8 mouse cellular contexts compared by ENCODE assay signal in the genomic region with DNA sequence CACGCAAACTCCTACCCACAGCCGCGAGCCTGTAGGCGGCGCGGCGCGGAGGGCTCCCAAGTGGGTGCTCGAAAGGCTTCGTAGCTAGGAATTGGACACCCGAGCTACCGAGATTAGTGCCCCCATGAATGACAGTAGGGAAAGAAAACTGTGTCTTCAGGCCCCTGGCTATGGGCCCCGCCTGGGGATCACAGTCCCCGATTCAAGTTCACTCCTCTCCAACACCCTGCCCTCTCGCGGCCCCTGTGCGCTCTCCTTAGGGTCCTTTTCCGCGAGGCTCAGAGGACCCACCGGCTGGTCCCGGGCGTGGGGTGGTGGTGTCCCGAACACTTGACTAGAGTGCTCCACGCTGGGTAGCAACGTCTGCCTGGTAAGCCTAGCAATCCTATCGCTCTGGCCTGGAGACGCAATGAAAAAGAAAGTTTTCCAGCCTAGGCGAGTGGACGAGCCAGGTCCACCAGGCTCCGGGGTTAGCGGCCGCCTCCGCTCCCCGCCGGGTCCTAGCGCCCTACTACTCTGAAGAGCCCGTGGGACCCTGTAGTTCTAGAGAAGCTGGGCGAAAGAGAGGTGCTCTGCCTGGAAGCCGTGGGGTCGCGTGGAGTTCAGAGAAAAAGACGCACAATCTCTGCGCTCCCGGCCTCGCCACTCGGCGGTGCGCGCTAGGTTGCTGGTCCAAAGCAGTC. TPM values are rescaled to one million over a fixed set of nuclear protein-coding genes. Genes with fewer than 3 reads are reported as not detected.
DNase-seq lines count a peak whose midpoint lies in the region; ATAC-seq and TF ChIP-seq lines count a peak whose summit lies in the region.

No protein-coding gene starts in this region.

- peak; percentile 73 to 74 for DNase-seq in cerebellum, adult 18-20 months
- DNase-seq in forelimb bud, embryonic 11.5 days (ENCODE audit: low read depth, low spot score) = peak; percentile 68
- DNase-seq in heart, postnatal 4 days = peak; percentile 75
- peak; percentile 50 to 59 for DNase-seq in layer of hippocampus, adult 2 months (ENCODE audit: low spot score in 2 of 2)
- DNase-seq in thymus, postnatal 0 days (ENCODE audit: low spot score) = peak; percentile 18

- TF ChIP-seq EP300 in ES-Bruce4 (IDR thresholded peaks at IDR 0.05; ENCODE audit: insufficient read depth, low read depth, low read length) = no peak

- H3K9me3 ChIP-seq in ES-Bruce4 (replicated peaks; ENCODE audit: control insufficient read depth, insufficient read depth, low read length, poor library complexity, severe bottlenecking) = no peaks in the 10 kb centered on the region
- H3K9me3 ChIP-seq in lung, embryonic 15.5 days = no peaks in the 10 kb centered on the region

- no peak for TF ChIP-seq CTCF in ES-Bruce4 (IDR thresholded peaks at IDR 0.05; ENCODE audit: low read depth, low read length)
- peak; percentile 69 for TF ChIP-seq CTCF in layer of hippocampus, adult 2 months (conservative IDR thresholded peaks at IDR 0.05)
- no peak for TF ChIP-seq CTCF in olfactory bulb, adult 2 months (IDR thresholded peaks at IDR 0.05; ENCODE audit: insufficient read depth, low read depth, low read length)

- H3K4me2 ChIP-seq in lung, embryonic 15.5 days = peak overlapping the region; percentile 98

- TF ChIP-seq POLR2A in ES-Bruce4 (IDR thresholded peaks at IDR 0.05; ENCODE audit: insufficient read depth, low read length) = no peak
- no peak for TF ChIP-seq POLR2A in olfactory bulb, adult 2 months (IDR thresholded peaks at IDR 0.05; ENCODE audit: insufficient read depth, low read depth, low read length)

- H3K9ac ChIP-seq in ES-Bruce4 (ENCODE audit: low read depth, poor library complexity, severe bottlenecking) = peak overlapping the region; percentile 33
- H3K9ac ChIP-seq in lung, embryonic 15.5 days = peak overlapping the region; percentile 59

- H3K4me1 ChIP-seq in ES-Bruce4 (ENCODE audit: control insufficient read depth, insufficient read depth, low read length) = no peaks in the 10 kb centered on the region
- peaks cover 54% of the 10 kb centered on the region for H3K4me1 ChIP-seq in lung, embryonic 15.5 days
- H3K4me1 ChIP-seq in olfactory bulb, adult 2 months (ENCODE audit: control insufficient read depth, insufficient read depth, low read length) = peaks cover 29% of the 10 kb centered on the region

- no peak overlapping the region for H3K27ac ChIP-seq in ES-Bruce4 (ENCODE audit: insufficient read depth, low read length)
- H3K27ac ChIP-seq in layer of hippocampus, adult 2 months = peak overlapping the region; percentile 93
- peak overlapping the region; percentile 93 for H3K27ac ChIP-seq in lung, embryonic 15.5 days
- H3K27ac ChIP-seq in olfactory bulb, adult 2 months (ENCODE audit: insufficient read depth, low read depth, low read length) = peak overlapping the region; percentile 34

- H3K36me3 ChIP-seq in ES-Bruce4 (ENCODE audit: control insufficient read depth, insufficient read depth, low read length, poor library complexity, severe bottlenecking) = no peaks in the 10 kb centered on the region
- H3K36me3 ChIP-seq in lung, embryonic 15.5 days = no peaks in the 10 kb centered on the region

- peak; percentile 76 for ATAC-seq in lung, embryonic 15.5 days (ENCODE audit: borderline replicate concordance, extremely low read depth, low FRiP score, low TSS enrichment)

- WGBS in lung, embryonic 15.5 days = under 1% methylated on average over 49 of the region's 49 CpGs
- under 1% methylated on average over 49 of the region's 49 CpGs for WGBS in olfactory bulb, adult 2 months

- peak overlapping the region; percentile 65 for H3K4me3 ChIP-seq in ES-Bruce4 (ENCODE audit: low read depth, low read length)
- peak overlapping the region; percentile 76 for H3K4me3 ChIP-seq in layer of hippocampus, adult 2 months
- H3K4me3 ChIP-seq in lung, embryonic 15.5 days = peak overlapping the region; percentile 63
- H3K4me3 ChIP-seq in olfactory bulb, adult 2 months (ENCODE audit: insufficient read depth, low read depth, low read length) = peak overlapping the region; percentile 62

- H3K27me3 ChIP-seq in ES-Bruce4 (ENCODE audit: control insufficient read depth, insufficient read depth, low read length, poor library complexity, severe bottlenecking) = peaks cover 28% of the 10 kb centered on the region
- H3K27me3 ChIP-seq in lung, embryonic 15.5 days = peaks cover 38% of the 10 kb centered on the region

RNA-seq across cellular contexts. Expression of a gene that starts 0.9 kb away (rescaled TPM):
- 1.7 TPM in 2 replicates for polyA plus RNA-seq in ES-Bruce4 (2011; ENCODE audit: insufficient read depth, insufficient read length, low read depth, missing spikeins)
- 1 to 10 TPM; 3.2 to 4.0 TPM for total RNA-seq in heart, postnatal 4 days (2021)
- 10 to 100 TPM; 16.6 to 18.0 TPM for total RNA-seq in layer of hippocampus, adult 2 months (2021)
- 6.9 and 7.3 TPM in 2 replicates for polyA plus RNA-seq in lung, embryonic 15.5 days (2015; fragmentation: Nextera tagmentation; extraction: Ambion mirVana)
- polyA plus RNA-seq in olfactory bulb, adult 2 months (2012; ENCODE audit: insufficient read depth, insufficient read length, low replicate concordance, missing spikeins) = not detected in 2 replicates
- polyA plus RNA-seq in thymus, postnatal 0 days (2015; fragmentation: Nextera tagmentation; extraction: Ambion mirVana) = 5.2 and 6.2 TPM in 2 replicates

Comparison
In these comparisons a context has a peak if more than half of its experiments do, and no peak if none do; other contexts are left out.
1. DNase-seq: peak in every context shown above with its lines; median percentile 75 in heart, postnatal 4 days; 74 in cerebellum, adult 18-20 months; 68 in forelimb bud, embryonic 11.5 days; 54 in layer of hippocampus, adult 2 months; 18 in thymus, postnatal 0 days.